Mouse (Mus musculus) liver, embryonic 11.5 days (tissue): ENCODE measurements around the gene Dda1. TPM values are rescaled to one million over a fixed set of nuclear protein-coding genes. Genes with fewer than 3 reads are reported as not detected.

Experiments
- ATAC-seq: fragments of 200-750 bp; cut with Nextera tagmentation; replicated peaks from 2 replicates; pipeline ENCODE4 v1.8.0; 2017; ENCODE audit warnings: moderate number of reproducible peaks, mild to moderate bottlenecking, moderate TSS enrichment, moderate library complexity; ENCODE audit not compliant: low FRiP score
- DNase-seq: peaks from one replicate; pipeline ENCODE4 v3.0.0-alpha.2; 2017; ENCODE audit warnings: low spot score
- H3K27ac ChIP-seq: fragments of 300-500 bp; sonication (generic); 2 replicates; pipeline ENCODE4 v1.5.1; 2014; ENCODE audit warnings: mild to moderate bottlenecking, low read depth, low read length, control low read depth
- H3K27me3 ChIP-seq: fragments of 300-500 bp; sonication (generic); replicated peaks from 2 replicates; pipeline ENCODE4 v1.6.1; 2014; ENCODE audit warnings: low read length, mixed read lengths; ENCODE audit not compliant: control insufficient read depth, insufficient read depth
- H3K36me3 ChIP-seq: fragments of 300-500 bp; sonication (generic); 2 replicates; pipeline ENCODE4 v1.6.1; 2014; ENCODE audit warnings: mild to moderate bottlenecking, low read length, moderate library complexity, mixed read lengths; ENCODE audit not compliant: control insufficient read depth, insufficient read depth
- H3K4me1 ChIP-seq: fragments of 300-500 bp; sonication (generic); replicated peaks from 2 replicates; pipeline ENCODE4 v1.6.1; 2014; ENCODE audit warnings: low read length, mixed read lengths; ENCODE audit not compliant: control insufficient read depth, insufficient read depth
- H3K4me2 ChIP-seq: fragments of 300-500 bp; sonication (generic); 2 replicates; pipeline ENCODE4 v1.6.1; 2014; ENCODE audit warnings: mild to moderate bottlenecking, control low read depth, moderate library complexity
- H3K4me3 ChIP-seq: fragments of 300-500 bp; sonication (generic); 2 replicates; pipeline ENCODE4 v1.5.1; 2014; ENCODE audit warnings: low read depth, low read length, control low read depth
- H3K9ac ChIP-seq: fragments of 300-500 bp; sonication (generic); 2 replicates; pipeline ENCODE4 v1.6.1; 2014; ENCODE audit warnings: low read depth, low read length, control low read depth
- H3K9me3 ChIP-seq: fragments of 300-500 bp; sonication (generic); 2 replicates; pipeline ENCODE4 v1.6.1; 2016; ENCODE audit warnings: low read length, inconsistent platforms, mixed read lengths; ENCODE audit not compliant: control insufficient read depth
- WGBS: fragments of 180-500 bp; shearing (Covaris S2); extraction: QIAGEN DNeasy Blood & Tissue Kit; methylation state at CpG from one replicate; pipeline ENCODE4 v1.1.7; 2014; 5-methylcytosine and 5-hydroxymethylcytosine counted together
- polyA plus RNA-seq: library from polyadenylated mRNA; unstranded; fragments of >200 nt; fragmentation: Nextera tagmentation; extraction: Ambion mirVana; gene quantifications from 2 replicates; pipeline ENCODE4 v1.2.1, GENCODE M21; 2014

Gene Dda1
- polyA plus RNA-seq, 1 experiment from 2014 or later, result 98.2 TPM

GRCm38 (mm10) chr8:71496481-71496880 lies 27.5 kb downstream of the Dda1 start:
- H3K27ac ChIP-seq, result no peak overlapping the region; the same call in 1 of the 2 replicates
- H3K9ac ChIP-seq, result no peak overlapping the region
- DNase-seq (no peak), ATAC-seq (peak; percentile 23; the same call in 1 of the 2 replicates)
- H3K4me1 ChIP-seq, result peaks cover 21% of the 10 kb centered on the region
- WGBS, result 40% methylated on average over 11 of the region's 11 CpGs
- no peak overlapping the region for H3K4me3 ChIP-seq
- no peaks in the 10 kb centered on the region for H3K27me3 ChIP-seq
- peaks cover 15% of the 10 kb centered on the region for H3K36me3 ChIP-seq
- H3K9me3 ChIP-seq, result no peaks in the 10 kb centered on the region
- H3K4me2 ChIP-seq, result no peak overlapping the region

GRCm38 (mm10) chr8:71497077-71497645 lies 28.2 kb downstream of the Dda1 start:
- Histone ChIP-seq H3K27ac (0 out of 2 replicates have a peak overlapping the region, but pooled peaks have one; percentile 36), H3K4me2 (no peak overlapping the region), H3K27me3 (no peaks in the 10 kb centered on the region), H3K9ac (no peak overlapping the region), H3K9me3 (no peaks in the 10 kb centered on the region), H3K4me3 (no peak overlapping the region), H3K36me3 (peaks cover 11% of the 10 kb centered on the region), H3K4me1 (peaks cover 21% of the 10 kb centered on the region)
- WGBS, result 88% methylated on average over 1 of the region's 1 CpGs
- DNase-seq (no peak), ATAC-seq (no peak)

- H3K4me3 ChIP-seq, result no peak overlapping the region
- peaks cover 21% of the 10 kb centered on the region for H3K4me1 ChIP-seq
- H3K9ac ChIP-seq, result no peak overlapping the region
- DNase-seq (no peak), ATAC-seq (no peak)
- H3K9me3 ChIP-seq, result no peaks in the 10 kb centered on the region
- no peaks in the 10 kb centered on the region for H3K27me3 ChIP-seq
- no peak overlapping the region for H3K4me2 ChIP-seq
- H3K27ac ChIP-seq, result peak overlapping the region; percentile 63
- peaks cover 7% of the 10 kb centered on the region; the same call in 1 of the 2 replicates for H3K36me3 ChIP-seq
- 40% methylated on average over 15 of the region's 15 CpGs for WGBS
These were observed 29.0 kb downstream of the Dda1 start for GRCm38 (mm10) chr8:71497881-71498501.

GRCm38 (mm10) chr8:71498816-71499690 lies 30.1 kb downstream of the Dda1 start:
- DNase-seq, result no peak
- Histone ChIP-seq H3K4me3 (no peak overlapping the region), H3K9me3 (no peaks in the 10 kb centered on the region), H3K4me2 (no peak overlapping the region), H3K4me1 (peaks cover 21% of the 10 kb centered on the region), H3K9ac (no peak overlapping the region), H3K36me3 (peaks cover 3% of the 10 kb centered on the region; the same call in 1 of the 2 replicates), H3K27ac (peak overlapping the region; percentile 63; the same call in 1 of the 2 replicates), H3K27me3 (no peaks in the 10 kb centered on the region)
- 32% methylated on average over 16 of the region's 16 CpGs for WGBS
- peak; percentile 37 for ATAC-seq

- 81% methylated on average over 4 of the region's 4 CpGs for WGBS
- Histone ChIP-seq H3K27me3 (peaks cover 31% of the 10 kb centered on the region), H3K36me3 (no peaks in the 10 kb centered on the region), H3K4me3 (no peak overlapping the region), H3K27ac (no peak overlapping the region), H3K9ac (no peak overlapping the region), H3K4me1 (peaks cover 6% of the 10 kb centered on the region; the same call in 1 of the 2 replicates), H3K4me2 (no peak overlapping the region), H3K9me3 (no peaks in the 10 kb centered on the region)
- ATAC-seq (no peak), DNase-seq (no peak)
These were observed 35.4 kb downstream of the Dda1 start for GRCm38 (mm10) chr8:71504349-71504748.

GRCm38 (mm10) chr8:71505326-71505725 lies 36.3 kb downstream of the Dda1 start:
- H3K4me1 ChIP-seq, result peaks cover 6% of the 10 kb centered on the region; the same call in 1 of the 2 replicates
- peaks cover 35% of the 10 kb centered on the region for H3K27me3 ChIP-seq
- no peaks in the 10 kb centered on the region for H3K36me3 ChIP-seq
- no peak overlapping the region for H3K4me2 ChIP-seq
- H3K9ac ChIP-seq, result no peak overlapping the region
- no peak overlapping the region for H3K27ac ChIP-seq
- ATAC-seq (no peak), DNase-seq (no peak)
- 92% methylated on average over 4 of the region's 4 CpGs for WGBS
- H3K4me3 ChIP-seq, result no peak overlapping the region
- H3K9me3 ChIP-seq, result no peaks in the 10 kb centered on the region

GRCm38 (mm10) chr8:71505979-71506378 lies 37.0 kb downstream of the Dda1 start:
- Histone ChIP-seq H3K27me3 (peaks cover 35% of the 10 kb centered on the region), H3K4me2 (no peak overlapping the region), H3K9ac (no peak overlapping the region), H3K27ac (no peak overlapping the region), H3K4me3 (no peak overlapping the region), H3K4me1 (peaks cover 7% of the 10 kb centered on the region), H3K36me3 (no peaks in the 10 kb centered on the region), H3K9me3 (no peaks in the 10 kb centered on the region)
- ATAC-seq, result no peak
- DNase-seq, result no peak
- WGBS, result 73% methylated on average over 4 of the region's 4 CpGs

- Histone ChIP-seq H3K9ac (no peak overlapping the region), H3K36me3 (no peaks in the 10 kb centered on the region), H3K27me3 (peaks cover 35% of the 10 kb centered on the region), H3K9me3 (no peaks in the 10 kb centered on the region), H3K4me2 (peak overlapping the region; percentile 65), H3K4me1 (peaks cover 17% of the 10 kb centered on the region), H3K4me3 (peak overlapping the region; percentile 48), H3K27ac (no peak overlapping the region)
- DNase-seq (peak; percentile 79), ATAC-seq (peak; percentile 48)
- 1% methylated on average over 61 of the region's 61 CpGs for WGBS
These were observed 38.6 kb downstream of the Dda1 start for GRCm38 (mm10) chr8:71507589-71508104.
